Mouse (Mus musculus): ENCODE results near the gene Gm8914. TPM values are rescaled to one million over a fixed set of nuclear protein-coding genes. Genes with fewer than 3 reads are reported as not detected.
"Not testable (repeated sequence)": the region's sequence is repeated elsewhere in the genome, so short reads cannot be mapped to it uniquely, and the experiment has no call there.

Gm8914 gene
- not detected in 2 replicates for polyA plus RNA-seq (2015; fragmentation: Nextera tagmentation; extraction: Ambion mirVana)

GRCm38 (mm10) chrX:91479826-91480225 is at the start of gene Gm8914:
Gene Gm8914, plus strand, starts transcription at chrX:91480126.
- H3K4me2 ChIP-seq; H3K9ac ChIP-seq; ATAC-seq (replicated peaks; ENCODE audit: low FRiP score); H3K27me3 ChIP-seq; H3K4me1 ChIP-seq; H3K27ac ChIP-seq; H3K4me3 ChIP-seq (replicated peaks); H3K9me3 ChIP-seq (replicated peaks); H3K36me3 ChIP-seq: not testable (repeated sequence)
- no CpG with 5 or more reads among the region's 5 CpGs for WGBS

Other genes starting within 250 kb of the Gm8914 start
- not detected in 2 replicates for gene Mageb2, start 148.4 kb upstream of the Gm8914 start, polyA plus RNA-seq (2015; fragmentation: Nextera tagmentation; extraction: Ambion mirVana)
- not detected in 2 replicates for gene Gm5072, start 87.6 kb upstream of the Gm8914 start, polyA plus RNA-seq (2015; fragmentation: Nextera tagmentation; extraction: Ambion mirVana)
- not detected in 2 replicates for gene 1700084M14Rik, start 95.8 kb downstream of the Gm8914 start, polyA plus RNA-seq (2015; fragmentation: Nextera tagmentation; extraction: Ambion mirVana)
- gene Gm14781, start 152.1 kb downstream of the Gm8914 start, polyA plus RNA-seq (2015; fragmentation: Nextera tagmentation; extraction: Ambion mirVana): not detected in 2 replicates